Mouse (Mus musculus) intestine, postnatal 0 days (tissue): ENCODE results near the gene Tex46. TPM values are rescaled to one million over a fixed set of nuclear protein-coding genes. Genes with fewer than 3 reads are reported as not detected.

Source experiments
- ATAC-seq: fragments of 200-750 bp; cut with Nextera tagmentation; 2 replicates; pipeline ENCODE4 v1.8.0; 2017; ENCODE audit warnings: mild to moderate bottlenecking, moderate TSS enrichment, moderate library complexity
- H3K27ac ChIP-seq: fragments of 300-500 bp; sonication (generic); 2 replicates; pipeline ENCODE4 v1.5.1; 2014; ENCODE audit warnings: mild to moderate bottlenecking, low read depth, low read length, moderate library complexity
- H3K27me3 ChIP-seq: fragments of 300-500 bp; sonication (generic); replicated peaks from 2 replicates; pipeline ENCODE4 v1.6.1; 2014; ENCODE audit warnings: low read length, mixed read lengths; ENCODE audit not compliant: control insufficient read depth, insufficient read depth
- H3K36me3 ChIP-seq: fragments of 300-500 bp; sonication (generic); 2 replicates; pipeline ENCODE4 v1.6.1; 2014; ENCODE audit warnings: mild to moderate bottlenecking, moderate library complexity; ENCODE audit not compliant: control insufficient read depth, insufficient read depth
- H3K4me1 ChIP-seq: fragments of 300-500 bp; sonication (generic); replicated peaks from 2 replicates; pipeline ENCODE4 v1.6.1; 2014; ENCODE audit warnings: antibody characterized with exemption, low read length, mixed read lengths; ENCODE audit not compliant: control insufficient read depth, insufficient read depth
- H3K4me2 ChIP-seq: fragments of 300-500 bp; sonication (generic); replicated peaks from 2 replicates; pipeline ENCODE4 v1.6.1; 2014; ENCODE audit warnings: low read depth, mild to moderate bottlenecking, moderate library complexity
- H3K4me3 ChIP-seq: fragments of 300-500 bp; sonication (generic); 2 replicates; pipeline ENCODE4 v1.5.1; 2014; ENCODE audit warnings: low read depth, low read length
- H3K9ac ChIP-seq: fragments of 300-500 bp; sonication (generic); 2 replicates; pipeline ENCODE4 v1.6.1; 2014; ENCODE audit warnings: mild to moderate bottlenecking, low read depth, low read length
- H3K9me3 ChIP-seq: fragments of 300-500 bp; sonication (generic); 2 replicates; pipeline ENCODE4 v1.6.1; 2016; ENCODE audit warnings: mixed run types; ENCODE audit not compliant: control insufficient read depth
- CTCF ChIP-seq: sonication (generic); IDR thresholded peaks from 2 replicates; pipeline ENCODE4 v1.5.1; 2016; ENCODE audit warnings: low read depth, mild to moderate bottlenecking, control low read depth, antibody characterized with exemption, moderate library complexity
- WGBS: fragments of 180-500 bp; shearing (Covaris S2); extraction: QIAGEN DNeasy Blood & Tissue Kit; methylation state at CpG from one replicate; pipeline ENCODE4 v1.1.7; 2014; 5-methylcytosine and 5-hydroxymethylcytosine counted together
- polyA plus RNA-seq: library from polyadenylated mRNA; unstranded; fragments of >200 nt; fragmentation: Nextera tagmentation; extraction: Ambion mirVana; gene quantifications from 2 replicates; pipeline ENCODE4 v1.2.1, GENCODE M21; 2015

The Tex46 gene
- polyA plus RNA-seq, 1 experiment from 2014 or later: not detected

GRCm38 (mm10) chr4:136592111-136592510 lies 18.1 kb upstream of the Tex46 start:
- Histone ChIP-seq H3K27ac (no peak overlapping the region), H3K4me2 (no peak overlapping the region), H3K9me3 (no peaks in the 10 kb centered on the region), H3K27me3 (no peaks in the 10 kb centered on the region), H3K36me3 (peaks cover 9% of the 10 kb centered on the region; the same call in 1 of the 2 replicates), H3K4me3 (no peak overlapping the region), H3K9ac (no peak overlapping the region), H3K4me1 (no peaks in the 10 kb centered on the region)
- ATAC-seq: no peak
- no peak for TF ChIP-seq CTCF
- 34% methylated on average over 4 of the region's 4 CpGs for WGBS

GRCm38 (mm10) chr4:136594006-136594405 lies 16.2 kb upstream of the Tex46 start:
- no peak for TF ChIP-seq CTCF
- Histone ChIP-seq H3K27ac (no peak overlapping the region), H3K9ac (no peak overlapping the region), H3K36me3 (peaks cover 9% of the 10 kb centered on the region; the same call in 1 of the 2 replicates), H3K4me1 (no peaks in the 10 kb centered on the region), H3K4me3 (no peak overlapping the region), H3K9me3 (no peaks in the 10 kb centered on the region), H3K27me3 (no peaks in the 10 kb centered on the region), H3K4me2 (no peak overlapping the region)
- WGBS: 81% methylated on average over 2 of the region's 2 CpGs
- ATAC-seq: no peak

GRCm38 (mm10) chr4:136595221-136595620 lies 15.0 kb upstream of the Tex46 start:
- 75% methylated on average over 6 of the region's 6 CpGs for WGBS
- H3K4me3 ChIP-seq: no peak overlapping the region
- H3K36me3 ChIP-seq: peaks cover 6% of the 10 kb centered on the region; the same call in 1 of the 2 replicates
- H3K9ac ChIP-seq: no peak overlapping the region
- H3K9me3 ChIP-seq: no peaks in the 10 kb centered on the region
- no peak overlapping the region for H3K4me2 ChIP-seq
- no peaks in the 10 kb centered on the region for H3K27me3 ChIP-seq
- H3K27ac ChIP-seq: no peak overlapping the region
- ATAC-seq: no peak
- no peak for TF ChIP-seq CTCF
- H3K4me1 ChIP-seq: no peaks in the 10 kb centered on the region

- H3K36me3 ChIP-seq: no peaks in the 10 kb centered on the region
- no peak for TF ChIP-seq CTCF
- no peak overlapping the region for H3K4me3 ChIP-seq
- ATAC-seq: no peak
- H3K27me3 ChIP-seq: no peaks in the 10 kb centered on the region
- no peaks in the 10 kb centered on the region for H3K9me3 ChIP-seq
- H3K4me2 ChIP-seq: no peak overlapping the region
- H3K4me1 ChIP-seq: 0 out of 2 replicates have a peak, but pooled peaks cover 5% of the 10 kb centered on the region
- H3K9ac ChIP-seq: no peak overlapping the region
- 73% methylated on average over 7 of the region's 7 CpGs for WGBS
- H3K27ac ChIP-seq: no peak overlapping the region
Observed at GRCm38 (mm10) chr4:136598268-136598876, 11.9 kb upstream of the Tex46 start.

- H3K36me3 ChIP-seq: no peaks in the 10 kb centered on the region
- H3K9me3 ChIP-seq: no peaks in the 10 kb centered on the region
- H3K4me1 ChIP-seq: 0 out of 2 replicates have a peak, but pooled peaks cover 5% of the 10 kb centered on the region
- TF ChIP-seq CTCF: peak; percentile 48
- 93% methylated on average over 3 of the region's 3 CpGs for WGBS
- no peak overlapping the region for H3K9ac ChIP-seq
- no peaks in the 10 kb centered on the region for H3K27me3 ChIP-seq
- H3K4me3 ChIP-seq: no peak overlapping the region
- H3K27ac ChIP-seq: no peak overlapping the region
- ATAC-seq: no peak
- H3K4me2 ChIP-seq: no peak overlapping the region
Observed at GRCm38 (mm10) chr4:136599869-136600268, 10.4 kb upstream of the Tex46 start.

- Histone ChIP-seq H3K9me3 (no peaks in the 10 kb centered on the region), H3K36me3 (no peaks in the 10 kb centered on the region), H3K4me2 (peak overlapping the region; percentile 66; the same call in 1 of the 2 replicates), H3K9ac (no peak overlapping the region), H3K4me1 (0 out of 2 replicates have a peak, but pooled peaks cover 5% of the 10 kb centered on the region), H3K4me3 (peak overlapping the region; percentile 98; the same call in 1 of the 2 replicates), H3K27me3 (no peaks in the 10 kb centered on the region), H3K27ac (no peak overlapping the region)
- no peak for TF ChIP-seq CTCF
- WGBS: 83% methylated on average over 2 of the region's 2 CpGs
- no peak for ATAC-seq
Observed at GRCm38 (mm10) chr4:136600536-136600935, 9.7 kb upstream of the Tex46 start.
